8 mouse cellular contexts compared by ENCODE assay signal in the genomic region with DNA sequence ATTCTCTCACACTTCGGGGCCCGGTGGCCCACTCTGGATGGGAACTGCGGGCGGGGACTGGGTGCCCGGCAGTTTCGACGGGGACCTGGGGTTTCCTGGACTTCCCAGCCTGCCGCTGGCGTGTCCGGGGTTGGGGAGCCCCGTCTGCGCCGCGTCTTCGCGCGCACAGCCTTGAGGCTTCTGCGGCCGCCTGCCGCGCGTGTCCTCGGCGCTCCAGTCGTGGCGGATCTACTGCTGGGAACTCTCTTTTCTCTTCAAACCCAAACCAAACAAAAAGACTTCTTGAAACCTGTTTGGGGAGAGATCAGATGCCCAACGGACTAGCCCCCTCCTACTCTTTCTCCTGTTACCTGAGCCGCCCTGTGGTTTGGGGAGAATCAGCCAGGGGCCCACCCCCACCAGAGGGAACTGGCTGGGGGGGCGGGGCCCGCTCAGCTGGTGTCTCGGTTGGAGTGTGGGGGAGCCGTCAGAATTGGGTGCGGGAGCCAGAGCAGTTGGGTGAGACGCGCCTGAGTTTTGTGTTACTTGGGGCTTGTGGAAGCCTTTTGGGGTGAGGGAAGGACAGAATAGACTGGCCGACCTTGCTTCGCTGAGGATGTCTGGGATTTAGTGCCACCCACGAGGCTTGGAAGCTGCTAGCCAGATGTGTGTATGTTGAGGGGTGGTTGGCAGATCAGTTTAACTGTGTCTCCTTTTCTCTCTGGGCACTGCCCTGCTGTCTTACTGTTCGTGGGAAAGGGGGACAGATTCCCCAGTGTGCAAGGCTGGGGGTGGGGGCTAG. TPM values are rescaled to one million over a fixed set of nuclear protein-coding genes. Genes with fewer than 3 reads are reported as not detected.
DNase-seq lines count a peak whose midpoint lies in the region; ATAC-seq and TF ChIP-seq lines count a peak whose summit lies in the region.

No protein-coding gene starts in this region.

- H3K27me3 ChIP-seq in ES-Bruce4 (ENCODE audit: control insufficient read depth, insufficient read depth, low read length, poor library complexity, severe bottlenecking), result no peaks in the 10 kb centered on the region
- H3K27me3 ChIP-seq in forebrain, embryonic 12.5 days, result peaks cover 42% of the 10 kb centered on the region
- no peaks in the 10 kb centered on the region for H3K27me3 ChIP-seq in intestine, embryonic 14.5 days (replicated peaks; ENCODE audit: control insufficient read depth, insufficient read depth, low read length)
- H3K27me3 ChIP-seq in splenic B cell, adult 2 months (ENCODE audit: control insufficient read depth, insufficient read depth, low read length, poor library complexity, severe bottlenecking), result no peaks in the 10 kb centered on the region

- no peak for TF ChIP-seq CTCF in ES-Bruce4 (IDR thresholded peaks at IDR 0.05; ENCODE audit: low read depth, low read length)
- no peak for TF ChIP-seq CTCF in lung, adult 2 months (IDR thresholded peaks at IDR 0.05; ENCODE audit: insufficient read depth, low read length)

- ATAC-seq in cerebellum, adult (ENCODE audit: insufficient number of reproducible peaks, low FRiP score, low TSS enrichment), result no peak
- ATAC-seq in forebrain, embryonic 12.5 days (ENCODE audit: low FRiP score), result peak; percentile 2
- no peak; the same call in 1 of the 2 replicates for ATAC-seq in intestine, embryonic 14.5 days (replicated peaks; ENCODE audit: low FRiP score, low TSS enrichment, low read depth)

- no peak overlapping the region for H3K27ac ChIP-seq in ES-Bruce4 (ENCODE audit: insufficient read depth, low read length)
- peak overlapping the region; percentile 68 for H3K27ac ChIP-seq in forebrain, embryonic 12.5 days
- H3K27ac ChIP-seq in intestine, embryonic 14.5 days (ENCODE audit: low read depth), result peak overlapping the region; percentile 90

- under 1% methylated on average over 39 of the region's 39 CpGs for WGBS in forebrain, embryonic 12.5 days
- under 1% methylated on average over 39 of the region's 39 CpGs for WGBS in intestine, embryonic 14.5 days
- under 1% methylated on average over 39 of the region's 39 CpGs for WGBS in lung, adult 2 months

- DNase-seq in cerebellum, adult 8-10 months, result peak; percentile 43
- peak; percentile 77 for DNase-seq in intestine, embryonic 14.5 days (ENCODE audit: low spot score)
- DNase-seq in lung, adult 2 months, result peak; percentile 67
- DNase-seq in splenic B cell, adult 2 months (ENCODE audit: low read depth, low spot score), result peak; percentile 76
- DNase-seq in left cerebral cortex, adult 9 months (ENCODE audit: low spot score in 2 of 2), result no peak

- no peaks in the 10 kb centered on the region for H3K36me3 ChIP-seq in ES-Bruce4 (ENCODE audit: control insufficient read depth, insufficient read depth, low read length, poor library complexity, severe bottlenecking)
- H3K36me3 ChIP-seq in forebrain, embryonic 12.5 days (replicated peaks), result no peaks in the 10 kb centered on the region
- no peaks in the 10 kb centered on the region for H3K36me3 ChIP-seq in intestine, embryonic 14.5 days (ENCODE audit: control insufficient read depth, insufficient read depth, low read length)
- H3K36me3 ChIP-seq in splenic B cell, adult 2 months (ENCODE audit: control insufficient read depth, insufficient read depth, low read length, poor library complexity, severe bottlenecking), result no peaks in the 10 kb centered on the region

- peak overlapping the region; percentile 96 for H3K9ac ChIP-seq in ES-Bruce4 (ENCODE audit: low read depth, poor library complexity, severe bottlenecking)
- H3K9ac ChIP-seq in forebrain, embryonic 12.5 days, result peak overlapping the region; percentile 62
- peak overlapping the region; percentile 87 for H3K9ac ChIP-seq in intestine, embryonic 14.5 days (ENCODE audit: low read length)

- peak overlapping the region; percentile 93 for H3K4me2 ChIP-seq in forebrain, embryonic 12.5 days
- peak overlapping the region; percentile 90 for H3K4me2 ChIP-seq in intestine, embryonic 14.5 days (ENCODE audit: low read length)

- peaks cover 17% of the 10 kb centered on the region for H3K4me1 ChIP-seq in ES-Bruce4 (ENCODE audit: control insufficient read depth, insufficient read depth, low read length)
- peaks cover 76% of the 10 kb centered on the region for H3K4me1 ChIP-seq in forebrain, embryonic 12.5 days
- peaks cover 75% of the 10 kb centered on the region for H3K4me1 ChIP-seq in intestine, embryonic 14.5 days (replicated peaks; ENCODE audit: control insufficient read depth, insufficient read depth, low read length)
- peaks cover 36% of the 10 kb centered on the region for H3K4me1 ChIP-seq in lung, adult 2 months (ENCODE audit: control insufficient read depth, insufficient read depth, low read length)

- no peak for TF ChIP-seq POLR2A in ES-Bruce4 (IDR thresholded peaks at IDR 0.05; ENCODE audit: insufficient read depth, low read length)
- TF ChIP-seq POLR2A in lung, adult 2 months (IDR thresholded peaks at IDR 0.05; ENCODE audit: borderline replicate concordance, extremely low read depth, low read depth, low read length), result no peak; the same call in 1 of the 2 replicates

- H3K9me3 ChIP-seq in ES-Bruce4 (replicated peaks; ENCODE audit: control insufficient read depth, insufficient read depth, low read length, poor library complexity, severe bottlenecking), result no peaks in the 10 kb centered on the region
- no peaks in the 10 kb centered on the region for H3K9me3 ChIP-seq in forebrain, embryonic 12.5 days
- H3K9me3 ChIP-seq in intestine, embryonic 14.5 days (ENCODE audit: control insufficient read depth, low read length), result no peaks in the 10 kb centered on the region

- peak overlapping the region; percentile 82 for H3K4me3 ChIP-seq in ES-Bruce4 (ENCODE audit: low read depth, low read length)
- peak overlapping the region; percentile 58 for H3K4me3 ChIP-seq in forebrain, embryonic 12.5 days (replicated peaks)
- H3K4me3 ChIP-seq in intestine, embryonic 14.5 days (ENCODE audit: low read depth, low read length), result peak overlapping the region; percentile 78
- peak overlapping the region; percentile 82 for H3K4me3 ChIP-seq in lung, adult 2 months (replicated peaks; ENCODE audit: extremely low read depth, low read depth, low read length)

- no peak for TF ChIP-seq EP300 in ES-Bruce4 (IDR thresholded peaks at IDR 0.05; ENCODE audit: insufficient read depth, low read depth, low read length)

RNA-seq across cellular contexts. Expression of a gene that starts 10.5 kb away (rescaled TPM):
- polyA plus RNA-seq in ES-Bruce4 (2011; ENCODE audit: insufficient read depth, insufficient read length, low read depth, missing spikeins), result 23.7 and 26.3 TPM in 2 replicates
- 14.0 and 16.4 TPM in 2 replicates for polyA plus RNA-seq in forebrain, embryonic 12.5 days (2016; fragmentation: Nextera tagmentation; extraction: Ambion mirVana)
- 42.4 and 43.6 TPM in 2 replicates for polyA plus RNA-seq in intestine, embryonic 14.5 days (2014; fragmentation: Nextera tagmentation; extraction: Ambion mirVana)
- 59.0 and 62.2 TPM in 2 replicates for polyA plus RNA-seq in lung, adult 2 months (2012; rRNA removed)

RNA-seq across cellular contexts. Expression of a gene that starts 30.5 kb away (rescaled TPM):
- 54.3 and 55.8 TPM in 2 replicates for polyA plus RNA-seq in ES-Bruce4 (2011; ENCODE audit: insufficient read depth, insufficient read length, low read depth, missing spikeins)
- 38.0 and 43.1 TPM in 2 replicates for polyA plus RNA-seq in forebrain, embryonic 12.5 days (2016; fragmentation: Nextera tagmentation; extraction: Ambion mirVana)
- 32.5 and 32.9 TPM in 2 replicates for polyA plus RNA-seq in intestine, embryonic 14.5 days (2014; fragmentation: Nextera tagmentation; extraction: Ambion mirVana)
- polyA plus RNA-seq in lung, adult 2 months (2012; rRNA removed), result 0.16 and 0.25 TPM in 2 replicates

RNA-seq across cellular contexts. Expression of a gene that starts 44.7 kb away (rescaled TPM):
- polyA plus RNA-seq in ES-Bruce4 (2011; ENCODE audit: insufficient read depth, insufficient read length, low read depth, missing spikeins), result not detected in 2 replicates
- 0.24 and 0.47 TPM in 2 replicates for polyA plus RNA-seq in forebrain, embryonic 12.5 days (2016; fragmentation: Nextera tagmentation; extraction: Ambion mirVana)
- polyA plus RNA-seq in intestine, embryonic 14.5 days (2014; fragmentation: Nextera tagmentation; extraction: Ambion mirVana), result 0.22 TPM in 1 of 2 replicates, not detected in the other
- polyA plus RNA-seq in lung, adult 2 months (2012; rRNA removed), result 0.29 and 0.40 TPM in 2 replicates

Comparison
In these comparisons a context has a peak if more than half of its experiments do, and no peak if none do; other contexts are left out.
1. DNase-seq: peak in cerebellum, adult 8-10 months (single experiment), intestine, embryonic 14.5 days (single experiment), lung, adult 2 months (single experiment) and splenic B cell, adult 2 months (single experiment); none in left cerebral cortex, adult 9 months (0 of 2).
2. RNA of a gene that starts 30.5 kb away (polyA plus RNA-seq): 54.3 to 55.8 TPM in ES-Bruce4, 38.0 to 43.1 TPM in forebrain, embryonic 12.5 days and 32.5 to 32.9 TPM in intestine, embryonic 14.5 days; 0.16 to 0.25 TPM in lung, adult 2 months; every median in the first group is over 10 times any median in the second.
3. Peak in every context shown above with its lines, with median percentiles within 50 percentile points of each other: H3K4me3 ChIP-seq and H3K9ac ChIP-seq.